Mouse (Mus musculus) left cerebral cortex, adult 8-10 months (tissue): Measurements from ENCODE around the gene Rab13. TPM values are rescaled to one million over a fixed set of nuclear protein-coding genes. Genes with fewer than 3 reads are reported as not detected.
"Not testable (repeated sequence)": the region's sequence is repeated elsewhere in the genome, so short reads cannot be mapped to it uniquely, and the experiment has no call there.

Experiments
- DNase-seq, 2 experiments: peaks; one replicate each; pipeline ENCODE4 v3.0.0; 2022; ENCODE audit warnings: low spot score in 2 of 2
- total RNA-seq, 4 experiments: library from RNA; stranded (reverse); gene quantifications; 2 replicates each; pipeline ENCODE4 v1.2.4; 2022

Gene Rab13
- total RNA-seq, 4 experiments from 2014 or later, result 7.6 to 11.3 (median 8.5) TPM

DNA sequence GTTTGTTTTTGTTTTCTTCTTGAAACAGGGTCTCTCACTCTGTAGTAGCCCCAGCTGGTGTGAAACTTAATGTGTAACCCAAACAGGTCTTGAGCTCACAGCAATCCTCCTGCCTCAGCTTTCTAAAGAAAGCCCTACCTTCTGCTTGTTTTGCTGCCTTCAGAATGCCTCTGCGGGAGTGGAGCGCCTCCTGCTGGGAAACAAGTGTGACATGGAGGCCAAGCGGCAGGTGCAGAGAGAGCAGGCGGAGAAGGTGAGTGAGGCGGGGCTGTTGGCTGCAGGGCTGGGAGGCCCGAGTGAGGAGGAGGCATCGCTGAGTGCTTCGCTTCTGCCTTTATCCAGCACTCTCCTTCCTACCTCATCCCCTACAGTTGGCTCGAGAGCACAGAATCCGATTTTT lies 10.8 kb downstream of the Rab13 start:
- no peak for DNase-seq

DNA sequence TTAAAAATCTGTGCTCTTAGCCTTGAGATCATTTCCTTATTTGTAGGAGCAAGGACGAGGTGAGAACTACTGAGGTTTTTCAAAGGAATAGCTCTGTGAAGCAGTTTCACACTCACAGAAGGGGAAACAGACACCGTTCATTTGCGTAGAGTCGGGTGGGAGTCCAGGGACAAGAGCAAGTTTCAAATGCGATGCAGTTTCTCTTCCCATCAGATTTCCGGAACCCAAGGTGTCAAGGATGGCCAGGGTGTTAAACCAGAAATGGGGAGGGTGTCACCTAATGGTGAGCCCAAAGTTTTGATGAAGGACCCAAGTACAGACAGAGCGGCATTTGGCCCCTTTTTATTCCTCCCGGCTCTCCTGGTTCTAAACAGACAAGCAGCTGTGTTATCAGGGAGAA lies 17.6 kb downstream of the Rab13 start:
- no peak for DNase-seq

DNA sequence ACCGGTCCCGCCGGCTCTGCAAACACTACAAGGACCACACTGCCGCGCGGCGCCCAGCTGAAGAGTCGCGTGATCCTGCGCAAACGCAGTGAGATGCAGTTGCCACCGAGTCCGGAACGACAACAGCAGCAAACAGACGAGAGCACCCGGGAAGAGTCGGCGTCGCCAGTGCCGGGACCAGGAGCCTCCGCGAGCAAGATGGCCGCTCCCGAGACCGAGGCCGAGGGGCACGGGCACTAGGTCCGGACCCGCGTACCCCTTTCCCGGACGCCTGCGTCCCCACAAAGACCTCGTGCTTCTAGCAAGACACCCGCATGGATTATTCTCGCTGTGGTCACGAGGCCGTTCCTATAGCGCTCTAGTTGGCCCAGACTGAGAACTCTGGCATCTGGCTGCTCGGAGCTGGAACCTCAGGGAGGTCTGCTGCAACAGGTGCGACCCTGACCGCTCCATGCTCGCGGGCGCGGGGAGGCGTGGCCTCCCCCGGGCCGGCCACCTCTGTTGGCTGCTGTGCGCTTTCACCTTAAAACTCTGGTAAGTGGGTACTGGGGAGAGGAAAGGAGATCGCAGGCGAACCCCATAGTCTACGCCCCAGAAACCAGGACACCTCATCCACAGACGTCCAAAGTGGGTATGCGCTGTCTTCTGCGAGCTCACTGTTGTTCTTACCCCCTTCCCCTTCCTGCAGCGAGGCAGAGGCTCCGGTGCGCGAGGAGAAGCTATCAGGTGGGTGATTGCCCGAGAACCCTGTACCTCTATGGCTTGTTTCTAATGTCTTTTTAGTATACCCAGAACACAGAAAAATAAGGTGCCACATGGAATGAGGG lies 18.2 kb downstream of the Rab13 start, which contains the start of gene Jtb:
TSS of gene Jtb (plus strand) at position 91 of the 827 bp plus-strand sequence.
- peak; percentile 90 to 96 for DNase-seq

DNA sequence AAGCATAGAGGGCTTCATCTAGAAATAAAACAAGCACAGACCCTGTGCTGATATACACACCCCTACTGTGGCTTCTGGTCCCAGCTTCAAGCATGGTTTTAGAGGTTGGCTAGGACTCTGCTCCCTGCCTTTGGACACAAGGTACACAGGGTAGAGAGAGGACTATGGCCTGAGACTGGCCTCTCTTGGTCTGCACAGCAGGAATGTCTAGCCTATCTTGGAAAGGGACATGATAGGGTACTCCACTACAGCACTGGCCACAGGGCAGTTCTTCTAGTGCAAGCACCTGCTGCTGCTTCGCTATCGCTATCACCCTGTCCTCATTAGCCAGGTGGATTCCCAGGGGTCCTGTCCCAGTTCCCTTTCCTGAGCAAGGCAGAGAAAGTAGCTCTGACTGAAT lies 27.8 kb downstream of the Rab13 start:
- DNase-seq, result no peak

DNA sequence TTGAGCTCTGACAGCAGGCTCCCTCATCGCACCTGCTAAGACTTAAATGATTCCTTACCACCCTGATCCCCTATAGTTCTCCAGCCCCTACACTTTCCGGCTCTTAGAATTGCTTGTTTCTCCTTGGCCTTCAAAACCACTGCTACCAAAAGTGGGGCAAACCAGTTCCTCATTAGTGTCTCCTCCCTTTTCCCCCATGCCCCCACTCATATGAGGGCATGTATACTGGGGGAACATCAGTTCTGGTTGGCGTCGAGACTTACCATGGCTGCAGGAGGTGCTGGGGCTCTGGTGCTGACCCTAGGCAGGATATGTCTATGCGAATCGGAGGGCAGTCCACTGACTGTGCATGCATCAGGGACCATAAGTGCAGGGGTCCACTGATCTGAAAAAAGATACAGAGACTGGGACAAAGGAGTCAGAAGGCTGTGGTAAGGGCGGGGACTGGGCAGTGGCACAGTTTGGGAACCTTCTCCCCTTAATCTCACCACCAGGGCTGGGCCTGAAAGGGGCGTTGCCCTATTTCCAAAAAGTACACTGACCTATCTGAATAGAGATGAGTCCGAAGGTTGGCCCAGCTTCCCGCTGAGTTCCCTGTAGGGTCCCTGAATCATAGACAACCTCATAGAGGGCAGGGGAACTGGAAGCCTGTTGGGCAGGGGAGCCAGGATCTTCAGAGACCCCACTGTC lies 28.3 kb downstream of the Rab13 start:
- no peak for DNase-seq

DNA sequence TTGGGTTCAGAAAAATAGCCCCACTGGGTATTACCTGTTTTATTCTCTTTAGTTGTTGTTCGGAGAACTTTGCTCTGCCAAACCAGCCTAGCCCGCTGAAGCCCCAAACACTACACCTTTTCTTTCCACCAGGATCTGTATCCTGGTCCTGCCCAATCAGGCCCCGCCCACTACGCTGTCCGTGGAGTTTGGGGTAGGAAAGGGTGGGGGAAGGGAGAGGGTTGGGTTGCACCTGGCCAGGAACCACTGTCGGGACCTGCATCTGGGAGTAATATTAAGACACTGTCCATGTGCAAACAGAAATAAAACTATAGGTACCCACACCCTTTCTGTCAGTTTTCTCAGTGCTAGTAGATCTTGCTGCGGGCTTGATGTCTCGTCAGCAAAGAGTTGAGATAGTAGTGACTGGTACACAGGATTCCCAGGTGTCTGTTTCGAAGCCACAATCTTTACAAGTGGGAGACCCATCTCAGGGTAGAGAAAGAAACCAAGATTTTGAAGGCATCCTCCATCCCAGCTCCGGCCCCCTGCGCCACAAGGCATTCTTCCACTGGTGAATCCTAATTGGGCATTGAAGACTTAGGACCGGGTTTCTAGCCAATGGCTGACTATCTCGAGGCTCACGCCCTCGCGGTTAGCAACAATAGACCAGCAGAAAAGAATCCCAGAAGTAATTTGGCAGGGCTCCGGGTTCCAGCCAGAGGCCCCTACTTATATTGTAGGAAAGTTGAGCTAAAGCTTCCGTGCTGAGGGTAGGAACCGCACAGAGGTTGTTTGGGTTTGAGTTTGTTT lies 29.7 kb downstream of the Rab13 start, which contains the start of gene Creb3l4:
TSS of gene Creb3l4 (minus strand) at position 529 of the 792 bp plus-strand sequence.
- no peak for DNase-seq

DNA sequence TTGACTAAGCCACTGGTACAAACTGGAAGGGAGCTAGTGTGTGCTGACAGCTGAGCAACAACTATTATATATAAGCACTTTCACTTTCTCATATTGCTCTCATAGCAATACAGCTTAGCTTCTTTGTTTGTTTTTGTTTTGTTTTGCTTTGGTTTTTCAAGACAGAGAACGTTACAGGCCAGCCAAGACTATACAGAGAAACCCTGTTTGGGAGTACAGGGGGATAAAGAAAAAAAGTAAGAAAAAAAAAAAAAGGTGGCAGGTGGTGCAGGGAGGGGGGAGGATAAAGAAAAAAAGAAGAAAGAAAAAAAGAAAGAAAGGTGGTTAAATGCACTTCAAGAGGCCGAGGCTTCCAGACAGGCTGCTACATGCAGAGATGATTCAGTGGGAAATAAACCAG lies 31.9 kb downstream of the Rab13 start:
- no peak for DNase-seq

DNA sequence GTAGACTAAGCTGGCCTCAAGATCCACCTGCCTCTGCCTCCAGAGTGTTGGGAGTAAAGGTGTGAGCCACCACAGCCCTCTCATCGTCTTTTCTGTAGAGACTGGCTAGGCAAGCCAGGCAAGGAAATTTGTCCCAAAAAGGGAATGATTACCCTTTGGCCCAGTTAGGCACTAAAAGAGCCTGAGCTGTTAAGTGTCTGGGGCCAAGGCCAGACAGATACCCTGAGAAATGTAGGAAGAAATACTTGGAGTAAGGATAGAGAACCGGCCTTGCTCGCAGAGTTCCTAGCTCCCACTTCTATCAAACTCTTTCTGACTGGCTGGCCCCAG lies 34.1 kb downstream of the Rab13 start:
- DNase-seq, result no peak

DNA sequence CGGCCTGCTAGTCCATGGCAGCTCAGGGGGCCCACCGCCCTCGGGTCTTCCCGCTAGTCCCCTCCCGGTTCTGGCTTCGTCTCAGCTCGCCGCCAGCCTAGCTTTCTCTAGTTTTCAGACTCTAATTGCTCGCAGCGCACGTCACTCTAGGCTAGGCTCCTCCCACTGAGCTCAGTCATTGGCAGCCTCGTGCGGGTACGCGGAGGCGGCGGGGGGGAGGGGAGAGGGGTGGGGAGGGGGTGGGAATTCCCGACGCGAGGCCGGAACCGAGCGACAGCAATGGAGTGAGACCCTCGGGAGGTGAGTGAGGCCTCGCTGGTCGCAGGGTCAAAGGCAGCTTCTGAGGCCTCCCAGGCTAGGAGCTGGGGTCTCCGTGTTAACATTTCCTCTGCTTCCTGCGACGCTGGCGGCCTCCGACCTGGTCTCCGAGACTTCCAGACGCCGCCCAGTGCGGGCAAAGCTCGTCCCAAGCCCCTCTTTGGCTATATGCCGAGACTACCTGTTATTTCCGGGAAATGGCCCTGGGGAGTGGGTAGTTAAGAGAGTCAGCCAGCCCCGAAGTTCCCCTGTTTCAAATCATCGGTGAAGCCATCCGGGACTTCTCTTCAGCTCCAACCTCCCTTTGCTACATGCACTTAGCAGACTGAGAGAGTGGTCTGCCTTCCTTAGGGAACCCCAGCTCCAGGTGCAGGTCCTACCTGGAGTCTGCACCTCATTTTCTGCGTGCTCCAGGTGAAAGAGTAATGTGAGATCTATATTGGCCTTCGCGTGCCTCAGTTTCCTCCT lies 34.7 kb downstream of the Rab13 start, which contains the start of gene Slc39a1:
TSS of gene Slc39a1 (plus strand) at position 213 of the 786 bp plus-strand sequence.
- peak; percentile 81 to 92 for DNase-seq

DNA sequence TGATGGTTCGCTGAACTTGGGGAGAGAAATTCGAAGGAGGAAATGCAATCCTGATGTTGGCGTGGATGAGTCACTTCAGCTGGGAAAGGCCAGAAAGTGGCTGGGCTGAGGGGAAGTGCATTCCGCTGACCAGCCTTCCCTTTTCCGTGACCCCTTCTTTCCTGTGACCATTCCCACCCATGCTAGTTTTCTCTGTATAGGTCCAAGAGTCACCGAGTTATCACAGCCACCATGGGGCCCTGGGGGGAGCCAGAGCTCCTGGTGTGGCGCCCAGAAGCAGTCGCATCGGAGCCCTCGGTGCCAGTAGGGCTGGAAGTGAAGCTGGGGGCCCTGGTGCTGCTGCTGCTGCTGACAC lies 35.2 kb downstream of the Rab13 start:
- DNase-seq, result no peak

DNA sequence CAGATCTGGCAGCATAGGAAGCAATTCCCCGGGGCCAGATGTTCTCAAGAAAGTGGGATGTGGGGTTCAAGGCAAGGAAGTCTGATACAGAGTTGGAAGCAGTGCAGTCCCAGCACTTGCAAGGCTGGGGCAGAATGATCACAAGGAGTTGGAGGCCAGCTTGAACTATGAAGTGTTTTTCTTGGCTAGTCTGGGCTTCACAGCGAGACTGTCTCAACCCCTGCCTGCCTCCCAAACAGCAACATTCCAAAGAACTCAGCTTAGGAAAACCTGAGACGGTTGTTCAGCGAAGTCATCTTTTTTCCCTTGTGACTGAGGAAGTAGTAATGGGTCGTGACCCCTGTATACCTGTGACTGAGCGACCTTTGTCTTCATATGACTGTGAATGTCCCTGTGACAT lies 37.3 kb downstream of the Rab13 start:
- DNase-seq, result no peak

DNA sequence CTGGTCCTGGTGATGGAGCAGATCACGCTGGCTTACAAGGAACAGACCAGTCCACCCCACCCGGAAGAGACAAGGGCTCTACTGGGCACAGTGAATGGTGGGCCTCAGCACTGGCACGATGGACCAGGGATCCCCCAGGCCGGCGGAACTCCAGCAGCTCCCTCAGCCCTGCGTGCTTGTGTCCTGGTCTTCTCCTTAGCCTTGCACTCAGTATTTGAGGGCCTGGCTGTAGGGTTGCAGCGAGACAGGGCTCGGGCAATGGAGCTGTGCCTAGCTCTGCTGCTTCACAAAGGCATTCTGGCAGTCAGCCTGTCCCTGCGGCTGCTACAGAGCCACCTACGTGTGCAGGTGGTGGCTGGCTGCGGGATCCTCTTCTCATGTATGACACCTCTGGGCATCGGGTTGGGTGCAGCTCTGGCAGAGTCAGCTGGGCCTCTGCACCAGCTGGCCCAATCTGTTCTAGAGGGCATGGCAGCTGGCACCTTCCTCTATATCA lies 38.3 kb downstream of the Rab13 start:
- peak in 1 of 2 experiments; percentile 65 for DNase-seq

DNA sequence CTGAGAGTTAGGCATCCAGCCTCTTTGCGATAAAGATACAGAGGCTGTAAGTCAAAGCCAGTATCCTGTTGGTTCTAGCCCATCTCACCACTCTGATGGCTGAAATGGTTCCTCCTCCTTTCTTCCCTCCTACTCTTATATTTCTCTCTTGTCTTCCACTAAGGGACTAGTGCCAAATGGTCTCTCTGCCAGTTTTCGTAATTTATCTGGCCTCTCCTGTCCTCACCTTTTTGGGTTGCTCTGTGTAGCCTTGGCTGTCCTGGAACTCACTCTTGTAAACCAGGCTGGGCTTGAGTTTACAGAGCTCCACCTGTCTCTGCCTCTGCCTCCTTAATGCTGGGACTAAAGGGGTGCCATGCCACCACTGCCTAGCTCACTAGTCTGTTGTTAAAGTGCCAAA lies 39.2 kb downstream of the Rab13 start:
- not testable (repeated sequence) for DNase-seq

DNA sequence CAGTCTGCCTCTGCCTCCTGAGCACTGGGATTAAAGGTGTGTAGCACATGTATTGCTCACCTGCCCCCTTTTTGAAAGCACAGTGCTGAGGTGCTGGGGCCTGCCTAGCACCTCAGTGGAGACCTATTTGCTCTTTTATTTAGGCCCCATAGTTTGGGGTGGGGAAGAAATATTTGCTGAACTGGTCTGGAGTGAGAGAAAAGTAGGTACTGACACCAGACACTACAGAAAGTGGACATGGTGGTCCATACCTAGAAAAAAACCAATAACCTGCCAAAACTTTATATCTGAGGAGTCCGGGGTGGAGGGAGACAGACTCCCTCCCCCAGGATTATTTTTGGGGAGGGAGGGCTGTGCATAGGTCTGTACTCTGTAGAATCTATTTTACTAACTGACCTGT lies 39.7 kb downstream of the Rab13 start:
- DNase-seq, result not testable (repeated sequence)

DNA sequence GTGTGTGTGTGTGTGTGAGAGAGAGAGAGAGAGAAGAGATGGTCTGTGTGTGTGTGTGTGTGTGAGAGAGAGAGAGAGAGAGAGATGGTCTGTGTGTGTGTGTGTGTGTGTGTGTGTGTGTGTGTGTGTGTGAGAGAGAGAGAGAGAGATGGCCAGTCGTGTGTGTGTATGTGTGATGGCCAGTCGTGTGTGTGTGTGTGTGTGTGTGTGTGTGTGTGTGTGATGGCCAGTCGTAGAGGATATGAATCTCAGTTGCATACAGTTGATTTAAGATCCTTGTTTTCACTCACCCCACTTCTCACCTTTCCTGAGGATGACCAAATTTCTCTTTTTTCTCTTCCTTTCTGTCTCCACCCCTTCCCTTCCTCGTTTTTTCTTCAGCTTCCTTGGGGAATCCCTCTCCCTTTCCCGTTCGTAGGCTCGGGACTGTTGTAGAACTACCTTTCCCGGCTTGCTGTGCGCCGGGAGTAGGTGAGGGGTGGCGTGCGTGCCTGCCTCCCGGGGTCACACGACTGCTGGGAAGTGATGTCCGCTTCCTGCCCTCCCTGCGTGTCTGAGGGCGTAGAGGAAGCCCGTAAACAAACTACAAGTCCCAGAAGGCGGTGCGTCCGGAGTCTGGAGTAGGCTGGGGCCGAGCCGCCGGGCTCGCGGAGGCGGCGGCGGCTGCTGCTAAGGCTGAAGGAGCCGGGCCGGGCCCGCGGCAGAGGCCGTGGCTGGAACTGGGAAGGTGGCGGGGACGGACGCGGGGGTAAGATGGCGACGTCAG lies 40.3 kb downstream of the Rab13 start, which contains the start of gene Crtc2:
TSS of gene Crtc2 (plus strand) at position 511 of the 766 bp plus-strand sequence.
- peak; percentile 87 to 99 for DNase-seq

DNA sequence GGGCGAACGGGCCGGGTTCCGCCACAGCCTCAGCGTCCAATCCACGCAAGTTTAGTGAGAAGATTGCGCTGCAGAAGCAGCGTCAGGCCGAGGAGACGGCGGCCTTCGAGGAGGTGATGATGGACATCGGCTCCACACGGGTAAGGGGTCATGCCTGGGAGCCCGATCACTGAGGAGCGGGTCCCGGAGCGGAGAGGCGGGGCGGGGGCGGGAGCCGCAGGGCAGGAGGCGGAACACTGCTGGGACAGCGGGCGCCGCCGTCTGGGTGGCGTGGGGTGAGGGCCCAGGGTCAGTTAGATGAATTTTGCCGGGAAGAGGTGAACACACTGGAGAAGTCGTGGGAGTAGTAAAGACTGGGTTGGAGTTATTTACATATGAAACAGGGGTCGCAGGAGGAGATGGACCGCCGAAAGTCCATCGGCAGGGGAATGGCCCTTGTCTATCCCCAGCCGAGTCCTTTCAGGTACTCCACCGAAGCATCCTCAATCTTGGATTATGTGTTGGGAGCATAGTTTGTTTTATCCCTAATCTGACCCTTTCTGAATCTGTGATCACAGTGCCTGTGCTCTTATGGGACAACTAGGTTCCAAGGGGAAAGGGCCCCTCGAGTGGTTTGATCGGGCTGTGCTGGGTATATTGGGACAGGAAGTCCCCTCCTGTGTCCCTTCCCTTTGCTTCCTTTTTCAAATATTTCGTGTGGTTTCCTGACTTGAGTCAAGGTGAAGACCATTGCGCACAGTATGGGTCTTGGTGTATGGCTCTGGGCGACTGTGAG lies 41.1 kb downstream of the Rab13 start:
- no peak for DNase-seq

DNA sequence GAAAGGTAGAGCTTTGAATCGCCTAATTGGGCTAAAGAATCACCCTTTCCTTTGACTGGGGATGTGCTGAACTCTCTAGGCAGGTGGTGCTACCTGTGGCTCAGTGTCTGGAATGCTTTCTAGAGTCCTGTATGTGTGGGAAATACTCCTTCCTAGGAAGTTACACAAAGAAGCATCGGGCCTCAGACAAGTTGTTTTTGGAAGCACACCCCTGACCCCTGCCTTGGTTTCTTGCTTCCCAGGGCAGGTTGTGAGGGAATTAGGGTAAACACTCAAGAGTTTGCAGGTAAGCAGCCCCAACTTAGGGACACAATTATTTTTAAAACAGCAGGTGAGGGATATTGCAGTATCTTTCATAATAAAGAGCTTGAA lies 41.7 kb downstream of the Rab13 start:
- DNase-seq, result no peak

DNA sequence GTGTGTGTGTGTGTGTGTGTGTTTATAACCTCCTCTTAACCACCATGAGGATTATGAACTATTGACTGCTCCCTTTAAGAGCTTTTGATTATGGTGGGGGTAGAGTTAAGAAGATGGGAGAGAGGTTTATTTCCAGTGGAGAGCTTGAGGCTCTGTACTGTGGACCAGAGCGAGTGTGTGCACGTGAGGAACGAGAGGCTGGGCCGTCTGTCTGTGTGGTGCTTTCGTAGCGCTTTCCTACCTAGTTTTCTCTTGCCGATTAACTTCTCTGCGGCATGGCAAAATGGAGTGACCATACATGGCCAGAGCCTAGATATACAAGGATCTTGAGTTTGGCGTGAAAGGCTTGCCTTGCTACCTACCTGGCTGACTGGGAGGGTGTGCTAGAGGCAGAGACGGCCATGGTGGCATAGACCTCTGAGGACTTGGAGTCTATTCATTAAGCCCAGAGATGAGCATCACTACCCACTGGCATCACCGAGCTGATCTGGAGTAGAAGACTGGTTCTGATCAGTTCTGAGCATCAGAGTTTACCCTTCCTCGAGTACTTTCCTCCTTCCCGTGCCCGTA lies 42.4 kb downstream of the Rab13 start:
- DNase-seq, result no peak
